Mouse (Mus musculus) neural tube, embryonic 10.5 days (tissue): ENCODE results near the gene Gbx2.

Experiments used
- DNase-seq: peaks from one replicate; pipeline ENCODE4 v3.0.0-alpha.2; 2017; ENCODE audit warnings: low spot score; ENCODE audit errors: extremely low spot score

The Gbx2 gene

DNA sequence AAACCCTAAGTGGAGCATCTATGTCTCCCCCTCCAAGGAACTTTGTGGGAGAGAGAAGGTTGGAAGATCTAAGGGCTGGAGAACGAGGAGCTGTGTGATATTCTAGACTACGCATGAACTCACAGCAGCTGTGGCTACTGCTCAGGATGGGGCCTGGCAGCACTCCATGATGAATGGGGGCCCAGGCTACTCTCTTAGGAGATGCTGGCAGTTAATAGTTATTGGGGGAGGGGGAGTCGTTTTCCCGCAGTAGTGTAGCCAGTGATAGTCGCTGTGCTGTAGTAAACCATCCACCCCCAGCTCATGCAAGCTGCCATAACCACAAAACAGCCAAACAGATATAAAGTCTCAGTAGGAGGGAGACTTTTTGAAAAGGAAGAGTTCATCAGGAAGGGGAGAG lies 18.6 kb downstream of the Gbx2 start:
- no peak for DNase-seq

DNA sequence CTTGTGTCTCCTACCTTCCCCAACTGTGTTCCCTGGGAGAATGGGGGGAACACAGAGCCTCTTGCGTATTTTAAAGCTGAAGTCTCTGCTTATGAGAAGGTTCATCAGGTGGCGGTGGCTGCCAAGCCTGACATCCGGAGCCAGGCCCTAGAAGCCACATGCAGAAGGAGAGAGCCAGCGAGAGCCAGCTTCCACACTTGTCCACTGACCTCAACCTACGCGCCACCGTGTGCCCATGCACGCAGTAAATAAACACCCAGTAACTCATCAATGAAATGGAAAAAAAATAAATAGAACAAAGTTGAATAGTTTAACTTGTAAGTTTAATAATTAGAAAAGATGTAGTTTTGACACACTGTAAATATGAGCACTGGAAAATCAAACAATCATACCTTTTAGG lies 21.2 kb downstream of the Gbx2 start:
- DNase-seq, result no peak

DNA sequence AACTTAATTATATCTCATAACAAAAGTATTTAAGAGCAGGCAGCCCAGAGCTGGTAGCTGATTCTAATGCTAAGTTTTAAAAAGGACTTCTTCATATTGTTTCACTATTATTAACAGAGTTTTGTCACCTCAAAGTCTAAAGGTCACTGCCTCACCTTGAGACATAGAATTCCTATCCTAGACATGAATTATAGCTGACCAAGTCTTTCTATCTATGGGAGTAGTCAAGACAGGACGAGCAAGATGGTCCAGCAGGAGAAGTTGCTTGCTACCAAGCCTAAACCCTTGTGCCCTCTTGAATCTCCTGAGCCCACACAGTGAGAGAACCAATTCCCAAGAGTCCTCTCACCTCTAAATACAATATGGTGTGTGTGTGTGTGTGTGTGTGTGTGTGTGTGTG lies 28.3 kb downstream of the Gbx2 start:
- DNase-seq, result no peak

DNA sequence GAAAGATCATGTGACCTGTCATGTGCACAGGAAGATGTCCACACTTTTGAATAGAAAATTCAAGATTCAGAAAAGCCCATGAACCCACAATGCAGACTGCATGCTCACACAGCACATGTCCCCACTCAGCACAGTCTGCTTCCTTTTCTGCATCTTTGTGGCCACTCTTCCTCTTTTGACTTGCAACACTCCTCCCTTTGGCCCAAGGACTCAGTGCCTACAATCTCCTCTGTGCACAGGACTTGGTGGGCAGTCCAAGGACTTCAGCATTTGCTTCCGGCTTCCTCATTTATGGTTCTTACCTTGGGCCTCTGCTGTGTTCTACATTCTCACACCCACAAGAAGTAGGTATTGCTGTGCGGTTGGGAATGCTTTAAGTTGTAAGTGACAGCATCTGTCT lies 28.7 kb downstream of the Gbx2 start:
- no peak for DNase-seq

DNA sequence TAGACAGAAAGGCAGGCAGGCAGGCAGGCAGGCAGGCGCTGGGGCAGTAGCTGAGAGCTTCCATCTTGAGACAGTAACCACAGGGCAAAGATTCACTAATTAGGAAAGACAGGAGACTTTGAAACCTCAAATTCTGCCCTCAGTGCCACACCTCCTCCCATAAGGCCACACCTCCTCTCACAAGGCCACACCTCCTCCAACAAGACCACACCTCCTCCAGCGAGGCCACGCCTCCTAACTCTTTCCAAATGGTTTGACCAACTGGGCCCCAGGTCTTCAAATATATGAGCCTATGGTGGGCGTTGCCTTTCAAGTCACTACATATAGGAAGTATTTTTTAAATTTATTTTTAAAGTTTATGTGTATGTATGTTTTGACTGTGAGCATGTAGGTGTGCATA lies 29.6 kb downstream of the Gbx2 start:
- no peak for DNase-seq

DNA sequence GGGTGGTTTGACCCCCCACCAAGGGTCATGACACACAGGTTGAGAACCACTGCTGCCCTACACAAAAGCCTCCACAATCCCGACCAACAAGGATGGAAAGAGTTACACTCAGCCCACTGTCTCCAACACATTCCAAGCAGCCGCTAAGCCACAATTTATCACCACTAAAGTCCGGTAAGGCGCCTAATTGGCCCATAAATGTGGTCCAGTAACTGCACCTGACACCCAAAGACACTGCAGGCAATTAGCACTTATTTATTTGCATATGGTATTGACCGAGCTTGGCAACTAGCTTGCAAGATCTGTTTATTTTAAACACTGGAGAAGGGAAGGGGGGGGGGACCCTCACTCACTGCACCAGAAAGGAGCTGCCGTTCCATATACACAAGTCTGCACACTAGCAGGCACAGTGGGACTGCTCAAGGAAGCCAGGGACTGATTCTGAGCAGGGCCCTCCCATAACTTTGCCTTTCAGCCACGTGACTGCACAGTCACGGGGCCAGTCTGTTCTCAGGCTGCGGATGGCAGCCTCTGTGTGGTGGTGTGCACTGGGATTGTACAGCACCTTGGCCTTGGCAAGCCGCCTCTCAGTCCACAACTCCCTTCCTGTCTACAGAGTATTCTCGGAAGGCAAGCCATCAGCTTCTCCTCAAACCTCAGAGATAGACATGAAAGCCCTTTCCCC lies 31.1 kb downstream of the Gbx2 start:
- DNase-seq, result no peak

DNA sequence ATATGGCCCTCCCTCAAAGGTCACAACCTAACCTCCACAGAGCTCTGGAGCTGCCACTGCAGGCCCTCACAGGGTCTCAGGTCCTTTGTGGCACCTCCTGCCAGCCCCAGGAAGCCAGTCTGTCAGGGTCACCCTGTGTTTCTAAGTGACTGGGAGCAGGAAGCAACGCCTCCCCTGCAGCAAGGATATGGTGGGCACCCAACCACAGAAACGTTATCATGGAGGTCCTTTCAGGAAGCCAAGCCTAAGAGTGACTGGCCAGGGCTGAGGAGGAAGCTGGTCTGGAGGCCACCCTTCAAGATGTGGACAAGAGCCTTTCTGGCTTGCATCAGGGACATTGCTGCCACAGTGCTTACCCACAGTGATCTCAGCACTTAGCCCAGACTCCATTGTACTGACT lies 31.9 kb downstream of the Gbx2 start:
- DNase-seq, result no peak

DNA sequence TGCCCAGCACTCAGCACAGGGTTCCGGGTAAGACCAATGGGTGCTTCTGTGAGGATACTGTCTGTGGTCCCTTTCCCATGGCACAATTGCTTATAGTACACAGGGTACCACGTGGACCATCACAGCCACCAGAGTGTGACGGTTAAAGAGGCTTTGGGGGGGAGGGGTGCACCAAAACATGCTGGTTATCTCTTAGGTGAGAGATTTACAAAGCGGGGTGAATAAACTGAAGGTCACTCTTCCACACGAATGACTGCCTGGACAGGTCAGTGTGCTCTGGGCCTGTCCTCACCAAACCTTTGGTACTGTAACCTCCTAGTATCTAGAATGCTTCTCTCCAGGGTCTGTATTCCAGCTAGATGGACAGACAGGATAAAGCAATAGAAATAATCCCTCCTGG lies 35.2 kb downstream of the Gbx2 start:
- DNase-seq, result no peak

DNA sequence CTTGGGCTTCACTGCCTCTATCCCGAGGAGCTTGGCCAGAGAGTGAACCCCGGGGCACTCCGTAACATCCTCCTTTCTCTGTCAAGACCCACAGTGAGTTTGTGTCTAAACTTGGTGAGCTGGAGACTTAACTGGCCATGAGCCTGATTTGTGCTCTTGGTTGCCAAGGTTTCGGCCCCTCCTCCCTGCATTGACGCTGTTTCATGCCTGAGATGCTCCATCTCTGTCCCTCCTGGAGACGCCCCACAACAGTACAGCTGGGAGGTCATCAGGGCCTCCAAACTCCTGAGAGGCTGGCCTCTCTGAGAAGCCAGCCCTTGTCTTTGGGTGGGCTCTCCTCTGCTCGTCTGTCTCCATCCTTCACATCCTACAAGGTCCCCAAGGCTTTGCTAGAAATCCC lies 38.7 kb downstream of the Gbx2 start:
- DNase-seq, result peak; percentile 53

DNA sequence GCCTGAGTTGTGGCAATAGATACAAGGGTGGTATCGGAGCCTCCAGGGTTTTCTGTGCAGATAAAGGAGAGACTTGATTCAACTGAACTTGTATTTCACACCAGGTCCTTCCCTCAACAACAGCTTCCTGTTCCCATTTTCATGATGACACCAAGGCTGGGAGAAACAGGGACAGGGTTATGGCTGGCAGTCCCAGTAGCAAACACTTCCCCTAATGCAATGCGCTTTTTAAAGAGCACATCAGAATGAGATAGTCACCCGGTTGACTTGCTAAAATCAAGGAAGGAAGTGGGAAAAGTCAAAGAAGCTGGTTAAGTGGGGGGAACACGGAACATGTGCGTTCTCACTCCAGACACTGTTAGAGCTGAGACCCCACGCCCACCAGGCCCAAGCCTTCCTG lies 39.6 kb downstream of the Gbx2 start:
- no peak for DNase-seq

DNA sequence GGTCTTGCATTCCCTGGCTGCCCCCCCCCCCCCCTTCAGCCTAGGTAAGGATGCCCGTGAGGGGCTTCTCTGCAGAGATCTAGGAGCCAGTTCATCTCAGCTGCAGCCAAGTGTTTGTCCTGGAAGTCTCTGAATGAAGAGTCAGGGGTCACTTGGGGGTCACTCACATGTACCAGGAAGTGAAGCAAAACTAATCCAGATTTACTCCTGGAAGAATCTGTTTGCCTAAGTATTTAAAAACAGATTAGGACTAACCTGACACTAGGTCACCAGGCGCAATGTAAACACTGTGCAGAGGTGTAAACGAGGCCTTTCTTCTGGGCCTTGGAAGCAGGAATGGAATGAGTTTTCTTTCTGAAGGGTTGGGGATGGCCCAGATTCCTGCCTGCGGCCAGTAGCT lies 45.3 kb downstream of the Gbx2 start:
- DNase-seq, result no peak

DNA sequence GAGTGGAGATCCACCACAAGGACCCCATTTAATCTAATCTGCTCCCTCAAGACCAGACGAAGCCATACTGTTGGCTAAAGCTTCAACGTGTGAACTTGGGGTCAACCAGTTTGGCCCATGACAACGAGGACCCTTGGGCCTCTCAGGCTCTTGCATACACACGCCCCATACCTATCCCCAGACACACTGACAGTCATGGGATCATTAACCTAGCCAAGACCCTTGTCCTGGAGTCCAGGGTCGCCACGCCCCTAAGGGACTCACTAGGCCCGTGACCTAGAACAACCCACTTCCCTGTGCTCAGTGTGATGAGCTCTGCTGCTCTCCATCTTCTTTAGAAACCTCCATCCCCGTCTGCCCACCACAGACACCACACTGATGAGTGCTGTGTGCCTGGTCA lies 46.6 kb downstream of the Gbx2 start:
- no peak for DNase-seq

DNA sequence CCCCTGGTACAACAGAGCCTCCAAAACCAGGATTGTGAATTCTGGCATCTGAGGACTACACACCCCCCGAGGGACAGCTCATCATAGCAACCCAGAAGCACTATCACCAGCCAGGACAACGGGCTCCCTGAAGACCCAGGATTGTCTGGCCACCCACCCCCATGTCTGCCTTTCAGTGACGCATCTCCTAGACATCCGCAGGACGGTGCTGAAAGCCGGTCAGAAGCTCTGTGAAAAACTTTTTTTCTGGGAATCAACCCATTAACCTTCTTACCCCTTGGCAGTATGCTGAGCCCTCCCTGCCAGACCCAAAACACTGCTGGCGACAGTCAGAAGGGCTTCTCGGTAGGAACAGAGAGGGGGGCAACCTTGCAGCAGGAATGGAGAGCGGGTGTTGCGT lies 50.1 kb downstream of the Gbx2 start:
- DNase-seq, result no peak

DNA sequence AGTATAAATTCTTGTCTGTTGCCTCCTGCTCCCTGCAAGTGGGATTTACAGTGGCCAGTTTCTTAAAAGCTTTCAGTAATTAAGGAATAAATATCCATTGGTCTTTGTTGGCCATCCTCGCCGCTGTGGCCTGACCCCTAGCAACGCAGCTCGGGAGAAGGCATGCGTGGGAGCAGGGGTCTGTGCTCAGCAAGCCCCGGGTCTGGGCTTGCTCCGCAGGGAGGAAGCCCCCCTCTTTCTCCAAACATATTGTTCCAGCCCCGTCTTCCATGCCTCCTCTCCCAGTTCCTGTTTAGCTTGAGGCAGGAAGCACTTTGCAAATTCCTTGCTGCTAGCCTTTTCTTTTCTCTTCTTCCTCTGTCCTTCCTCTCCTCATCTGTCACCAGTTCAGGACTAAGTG lies 50.8 kb downstream of the Gbx2 start:
- DNase-seq, result no peak

DNA sequence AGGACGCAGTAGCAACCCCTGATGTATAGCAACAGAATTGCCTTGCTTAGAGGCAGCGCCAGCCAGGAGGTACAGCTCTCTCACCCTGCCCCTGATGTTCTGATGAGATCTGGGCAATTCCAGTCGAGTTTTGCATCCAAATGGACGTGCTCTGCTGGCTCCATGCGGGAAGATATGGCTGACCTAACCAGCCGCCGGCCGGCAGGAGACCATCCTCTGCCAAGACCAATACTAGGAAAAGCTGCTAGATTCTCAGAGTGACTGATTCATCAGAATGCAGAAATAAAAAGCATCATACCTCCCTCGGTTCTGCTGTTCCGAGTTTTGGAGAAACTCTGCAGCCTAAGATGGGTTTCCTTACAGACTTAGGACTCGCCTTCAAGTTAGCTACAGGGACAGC lies 52.5 kb downstream of the Gbx2 start:
- no peak for DNase-seq
